Mouse (Mus musculus) c-Kit-positive CD71-positive TER-119-negative erythroid progenitor cells, embryonic 14.5 days (primary cell): ENCODE results near the gene Trim65.

Experiments
- DNase-seq: peaks from one replicate; pipeline ENCODE4 v3.0.0-alpha.2; 2013; ENCODE audit warnings: low read depth

Trim65 gene

DNA sequence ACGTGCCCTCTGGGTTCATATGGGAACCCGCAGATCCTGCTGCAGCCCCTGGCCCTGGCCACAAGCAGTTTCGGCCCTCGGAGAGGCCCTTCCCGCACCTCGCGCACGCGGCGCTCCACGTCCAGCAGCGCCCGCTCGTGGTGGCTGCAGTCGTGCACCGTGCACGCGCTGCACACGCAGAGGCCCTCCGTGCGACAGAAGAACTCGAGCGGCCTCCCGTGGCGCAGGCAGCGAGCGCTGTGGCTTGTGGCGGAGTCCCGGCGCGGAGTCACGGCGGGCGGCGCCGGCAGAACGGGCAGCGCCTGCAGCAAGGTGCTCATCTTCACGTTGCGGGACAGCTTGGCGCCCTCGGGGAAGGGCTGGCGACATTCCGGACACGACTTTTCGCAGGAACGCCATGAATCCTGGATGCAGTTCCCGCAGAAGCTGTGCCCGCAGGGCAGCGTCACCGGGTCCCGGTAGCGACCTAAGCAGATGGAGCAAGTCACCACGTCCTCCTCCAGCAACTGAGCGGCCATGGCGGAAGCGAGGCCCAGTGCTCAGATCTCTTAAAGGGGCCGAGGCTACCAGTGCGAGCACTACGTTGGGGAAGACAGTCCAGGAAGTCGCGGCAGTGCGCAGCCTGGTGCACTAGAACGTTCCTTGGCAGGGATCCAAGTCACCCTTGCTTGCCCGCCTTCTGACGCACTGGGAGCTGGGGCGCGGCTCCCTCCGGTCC lies at the start of gene Trim65:
Trim65 (minus strand) TSS at position 641 of the 718 bp plus-strand sequence.
- DNase-seq = peak; percentile 78

DNA sequence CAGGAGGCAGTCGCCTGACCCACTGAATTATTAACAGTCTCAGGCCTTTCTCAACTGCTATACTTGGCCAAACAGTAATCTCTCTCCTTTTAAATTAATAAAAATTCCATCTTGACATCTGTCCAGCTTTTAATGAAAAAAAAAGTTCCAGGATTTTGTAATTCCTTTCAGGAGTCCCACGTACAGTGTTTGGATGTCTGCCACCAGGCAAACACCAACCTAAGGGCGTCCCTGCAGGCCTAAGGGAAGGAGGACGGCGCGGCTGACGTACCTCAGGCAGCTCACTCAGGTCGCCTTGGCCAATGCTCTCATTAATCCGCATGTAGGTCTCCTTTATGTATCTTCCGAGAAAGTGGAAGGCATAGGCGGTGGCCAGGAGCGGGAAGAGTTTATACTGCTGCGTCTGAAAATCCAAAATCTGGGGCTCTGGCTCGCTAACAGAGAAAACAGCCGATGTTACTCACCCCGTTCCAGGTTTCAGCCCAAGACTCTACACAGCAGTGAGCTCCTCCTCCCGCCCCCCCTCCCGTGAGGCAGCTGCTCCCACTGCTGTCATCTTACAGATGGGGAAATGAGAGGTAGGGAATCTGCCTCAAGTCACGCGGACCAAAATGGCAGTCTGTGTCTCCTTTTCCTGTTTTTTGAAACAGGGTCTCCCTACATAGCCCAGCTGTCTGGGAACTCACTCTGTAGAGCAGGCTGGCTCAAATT lies 47.6 kb upstream of the Trim65 start:
- no peak for DNase-seq

DNA sequence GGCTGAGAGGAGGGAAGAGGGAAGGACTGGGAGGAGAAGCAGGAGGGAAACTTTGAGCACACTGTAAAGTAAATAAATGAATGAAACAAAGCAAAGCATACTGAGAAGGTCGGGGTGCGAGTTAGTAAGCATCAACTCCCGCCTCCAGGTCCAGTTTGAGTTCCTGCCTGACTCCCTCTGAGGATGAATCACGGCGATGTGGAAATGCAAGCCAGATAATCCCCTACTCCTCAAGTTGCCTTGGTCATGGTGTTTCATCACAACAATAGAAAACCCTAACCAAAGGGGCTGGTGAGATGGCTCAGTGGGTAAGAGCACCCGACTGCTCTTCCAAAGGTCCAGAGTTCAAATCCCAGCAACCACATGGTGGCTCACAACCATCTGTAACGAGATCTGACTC lies 45.1 kb upstream of the Trim65 start:
- no peak for DNase-seq

DNA sequence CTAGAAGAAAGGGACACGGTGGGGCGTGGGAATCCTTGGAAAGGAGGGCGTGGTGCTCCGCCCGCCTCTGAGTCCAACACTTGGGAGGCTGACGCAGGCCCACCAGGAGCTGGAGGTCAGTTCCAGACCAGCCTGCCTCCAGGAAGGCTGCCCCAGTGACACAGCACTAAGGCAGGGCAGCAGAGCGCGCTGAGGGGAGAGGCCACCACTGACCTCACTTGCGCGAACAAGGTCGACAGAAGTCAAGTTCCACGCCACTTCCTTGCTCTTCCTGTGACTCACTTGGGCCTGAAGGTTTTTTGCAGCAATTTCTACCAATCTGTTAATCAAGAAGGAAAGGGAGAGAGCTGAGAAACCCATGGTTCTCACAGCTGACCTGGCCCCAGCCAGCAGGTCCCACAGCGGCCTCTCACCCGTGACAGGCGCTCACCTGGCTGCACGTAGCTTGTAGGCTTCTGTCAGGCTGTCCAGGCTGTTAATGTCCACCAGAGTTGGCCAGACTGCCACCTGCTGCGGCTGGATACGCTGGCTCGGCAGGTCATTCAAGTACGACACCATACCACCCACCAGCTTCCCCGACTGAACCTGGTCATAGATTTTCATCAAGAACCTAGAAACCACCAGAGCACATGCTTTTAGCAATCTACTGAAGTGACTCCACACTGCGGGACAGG lies 44.0 kb upstream of the Trim65 start:
- DNase-seq = no peak

DNA sequence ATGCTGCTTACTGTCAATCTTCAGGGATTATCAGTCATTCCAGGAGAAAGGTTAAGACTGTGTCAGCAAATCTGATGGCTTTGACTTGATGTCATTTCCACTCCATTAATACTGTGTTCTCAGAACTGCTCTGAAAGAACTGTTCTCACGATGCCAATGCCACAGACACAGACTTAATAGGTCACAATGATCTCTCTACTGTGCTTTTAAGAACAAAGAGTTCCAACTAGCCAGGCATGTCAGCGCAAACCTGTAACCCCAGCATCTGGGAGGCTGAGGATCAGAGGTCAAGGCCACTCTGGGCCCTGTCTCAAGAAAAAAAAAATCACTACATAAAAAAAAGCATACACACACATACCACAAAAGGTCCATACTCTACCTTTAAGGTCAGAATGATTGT lies 41.0 kb upstream of the Trim65 start:
- no peak for DNase-seq

DNA sequence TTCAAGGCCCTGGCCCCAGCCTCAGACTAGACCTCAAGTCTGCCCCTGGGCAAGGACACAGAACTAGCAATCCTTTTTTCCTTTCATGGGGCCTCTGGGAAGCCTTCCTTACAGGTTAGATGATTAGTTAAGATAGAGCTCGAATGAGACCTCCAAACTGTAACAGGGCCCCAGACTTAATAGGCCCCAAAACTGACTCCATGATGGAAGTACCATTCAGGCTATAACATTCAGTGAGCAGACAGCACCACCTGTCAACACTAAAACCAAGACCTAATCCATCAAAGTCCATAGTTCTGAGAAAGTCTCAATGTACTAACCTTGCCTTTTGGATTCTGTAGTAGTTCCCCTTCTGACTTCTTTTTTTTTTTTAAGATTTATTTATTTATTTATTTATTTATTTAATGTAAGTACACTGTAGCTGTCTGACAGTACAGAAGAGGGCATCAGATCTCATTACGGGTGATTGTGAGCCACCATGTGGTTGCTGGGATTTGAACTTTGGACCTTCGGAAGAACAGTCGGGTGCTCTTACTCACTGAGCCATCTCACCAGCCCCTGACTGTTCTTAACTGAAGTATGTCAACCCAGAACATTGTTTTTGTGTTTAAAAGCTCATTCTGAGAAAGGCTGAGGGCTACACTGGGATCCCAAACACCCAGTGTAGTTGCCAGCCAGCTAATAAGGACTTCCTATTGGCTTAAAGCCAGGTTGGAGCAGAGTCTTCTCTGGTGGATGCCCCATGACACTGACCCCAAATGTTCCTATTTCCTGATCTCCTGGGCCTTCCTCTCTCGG lies 39.3 kb upstream of the Trim65 start:
- DNase-seq = no peak

DNA sequence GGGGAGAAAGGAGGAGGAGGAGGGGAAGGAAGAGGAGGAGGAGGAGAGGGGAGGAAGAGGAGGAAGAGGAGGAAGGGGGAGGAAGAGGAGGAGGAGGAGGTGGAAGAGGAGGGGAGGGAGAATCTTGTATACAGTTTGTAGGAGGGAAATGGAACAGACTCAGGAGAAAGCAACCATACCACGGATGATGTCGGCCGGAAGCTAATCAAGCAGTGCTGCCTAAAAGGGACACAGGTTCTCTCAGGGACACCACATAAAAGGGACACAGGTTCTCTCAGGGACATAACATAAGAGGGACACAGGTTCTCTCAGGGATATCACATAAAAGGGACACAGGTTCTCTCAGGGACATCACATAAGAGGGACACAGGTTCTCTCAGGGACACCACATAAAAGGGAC lies 38.3 kb upstream of the Trim65 start:
- DNase-seq = no peak

DNA sequence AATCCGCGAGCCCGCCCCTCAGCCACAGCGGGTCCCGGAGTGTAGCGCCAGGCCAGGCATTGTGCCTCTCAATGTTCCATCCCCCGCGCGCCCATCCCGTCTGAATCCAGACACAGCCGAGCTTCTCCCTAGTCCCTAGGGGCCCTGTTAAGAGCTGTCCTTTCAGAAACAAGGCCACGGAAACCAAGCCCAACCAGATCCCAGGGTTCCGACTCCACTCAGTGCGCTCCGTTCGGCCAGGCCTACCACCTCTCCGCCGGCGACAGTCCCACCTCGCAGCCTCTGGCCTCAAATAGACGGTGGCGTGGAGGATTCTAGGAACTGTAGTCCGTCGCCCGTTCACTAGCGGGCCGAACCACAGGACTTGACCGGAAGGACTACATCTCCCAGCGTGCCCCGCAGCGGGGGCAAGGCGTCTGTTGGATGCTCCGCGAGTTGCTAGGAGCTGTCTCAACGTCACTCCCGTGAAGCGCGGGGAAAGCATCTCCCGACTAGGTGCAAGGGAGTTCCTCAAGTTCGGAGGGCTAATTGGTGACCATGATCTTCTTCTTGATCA lies 37.0 kb upstream of the Trim65 start, which contains the start of gene Fbf1:
Fbf1 (minus strand) TSS at position 283 of the 556 bp plus-strand sequence.
- DNase-seq = peak; percentile 90

DNA sequence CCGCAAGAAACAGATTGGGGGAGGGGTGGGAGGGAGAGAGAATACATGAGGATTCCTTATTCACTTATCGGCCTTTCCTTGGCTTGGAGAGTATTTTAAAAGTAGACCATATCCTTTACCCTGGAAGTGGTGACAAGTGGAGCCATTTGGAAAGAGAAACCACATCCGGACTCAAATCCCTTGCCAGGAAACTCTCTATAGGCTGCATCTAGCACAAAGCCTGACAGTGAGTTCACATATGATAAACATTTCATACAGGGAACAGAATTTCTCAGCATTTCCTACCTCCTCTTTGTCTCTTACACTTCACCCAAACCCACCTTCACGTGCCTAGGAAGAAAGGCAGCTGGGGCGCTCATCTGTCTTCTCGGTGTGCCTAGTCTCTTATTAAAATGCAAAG lies 36.3 kb upstream of the Trim65 start:
- no peak for DNase-seq

DNA sequence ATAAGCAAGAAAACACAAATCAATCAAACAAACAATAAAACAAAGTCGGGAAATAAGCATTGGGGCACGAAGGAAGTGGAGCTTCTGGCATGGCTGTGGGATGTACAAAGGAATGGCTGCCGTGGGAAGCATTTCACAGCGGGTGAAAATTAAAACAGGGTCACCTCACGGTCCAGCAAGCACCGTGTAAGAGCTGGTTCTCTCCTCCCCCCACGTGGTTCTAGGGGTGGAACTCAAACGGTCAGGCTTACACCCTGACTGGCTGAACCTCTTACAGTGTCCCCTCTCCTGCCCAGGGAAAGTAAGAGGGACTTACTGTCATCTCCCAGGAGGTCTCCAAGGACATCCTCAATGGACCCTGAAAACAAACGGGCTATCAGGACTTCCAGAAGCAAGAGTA lies 32.1 kb upstream of the Trim65 start:
- DNase-seq = no peak

DNA sequence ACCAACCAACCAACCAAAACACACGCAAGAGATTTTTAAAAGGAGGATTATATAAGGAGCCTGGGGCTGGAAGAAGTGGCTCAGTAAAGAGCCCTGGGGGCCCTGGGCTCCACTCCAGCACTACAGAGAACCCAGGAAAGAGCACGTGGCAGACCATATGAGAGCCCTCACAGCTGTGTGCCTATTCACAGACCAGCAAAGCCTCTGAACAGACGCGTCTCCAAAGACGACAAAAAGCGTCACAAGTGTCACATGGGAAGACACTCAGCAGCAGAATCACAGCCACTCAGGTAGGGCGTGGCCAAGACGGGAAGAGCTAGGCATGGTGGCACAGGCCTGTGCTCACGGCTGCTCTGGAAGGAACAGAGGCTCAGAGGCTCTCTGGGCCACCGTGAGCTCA lies 31.2 kb upstream of the Trim65 start:
- DNase-seq = no peak

DNA sequence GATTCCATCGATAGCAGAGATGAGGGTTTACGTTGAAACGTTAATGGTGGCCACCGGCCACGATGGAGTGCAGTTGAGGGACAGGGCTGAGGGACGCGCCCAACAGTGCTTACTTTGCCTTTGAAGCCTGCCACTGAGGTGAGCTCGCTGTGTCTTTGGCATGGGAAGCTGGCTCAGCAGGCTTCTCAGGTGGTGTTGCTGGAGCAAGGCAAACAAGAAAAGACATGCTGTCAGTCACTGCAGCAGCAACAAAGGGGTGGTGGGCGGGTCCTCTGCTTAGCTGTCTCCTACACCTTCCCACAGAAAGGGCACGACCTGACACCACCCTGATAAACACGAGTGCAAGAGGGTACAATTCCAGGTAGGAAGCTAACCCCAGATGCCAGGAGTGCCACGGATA lies 30.4 kb upstream of the Trim65 start:
- no peak for DNase-seq

DNA sequence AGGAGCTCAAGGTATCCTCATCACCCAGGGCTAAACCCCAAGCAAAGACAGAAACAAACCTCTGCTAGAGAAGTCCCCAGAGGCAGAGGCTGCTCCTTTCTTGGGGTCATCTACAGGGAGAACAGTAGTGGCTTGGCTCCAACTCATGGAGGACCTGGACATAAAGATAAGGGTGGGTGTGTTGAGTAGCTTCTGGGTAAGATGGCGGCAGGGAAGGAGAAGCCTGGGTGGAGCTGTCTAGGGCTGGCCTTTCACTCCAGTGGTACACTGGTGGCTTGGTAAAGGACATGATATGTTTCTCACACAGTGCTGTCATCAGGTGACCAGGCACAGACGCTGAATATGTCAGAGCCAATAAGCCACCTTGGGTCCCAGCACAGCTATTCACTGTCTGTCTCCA lies 20.0 kb upstream of the Trim65 start:
- DNase-seq = no peak

DNA sequence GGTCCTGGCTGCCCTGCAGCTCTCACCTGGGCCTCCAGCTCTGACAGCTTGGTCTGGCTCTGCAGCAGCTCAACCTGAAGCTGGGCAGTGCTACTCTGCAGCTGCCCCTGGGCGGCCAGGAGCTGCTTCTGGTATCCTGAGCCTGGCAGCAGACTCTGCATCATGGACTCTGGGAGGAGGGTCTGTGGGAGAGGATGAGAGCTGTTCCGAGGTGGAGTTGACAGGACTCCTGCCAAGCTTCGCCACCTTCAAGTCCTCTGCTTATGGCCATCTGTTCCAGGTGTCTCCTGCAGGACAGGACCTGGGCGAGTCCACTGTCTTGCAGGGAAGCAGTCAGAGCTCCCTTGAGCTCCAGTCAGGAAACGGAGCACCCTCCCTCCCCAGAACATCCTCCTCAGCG lies 18.4 kb upstream of the Trim65 start:
- no peak for DNase-seq

DNA sequence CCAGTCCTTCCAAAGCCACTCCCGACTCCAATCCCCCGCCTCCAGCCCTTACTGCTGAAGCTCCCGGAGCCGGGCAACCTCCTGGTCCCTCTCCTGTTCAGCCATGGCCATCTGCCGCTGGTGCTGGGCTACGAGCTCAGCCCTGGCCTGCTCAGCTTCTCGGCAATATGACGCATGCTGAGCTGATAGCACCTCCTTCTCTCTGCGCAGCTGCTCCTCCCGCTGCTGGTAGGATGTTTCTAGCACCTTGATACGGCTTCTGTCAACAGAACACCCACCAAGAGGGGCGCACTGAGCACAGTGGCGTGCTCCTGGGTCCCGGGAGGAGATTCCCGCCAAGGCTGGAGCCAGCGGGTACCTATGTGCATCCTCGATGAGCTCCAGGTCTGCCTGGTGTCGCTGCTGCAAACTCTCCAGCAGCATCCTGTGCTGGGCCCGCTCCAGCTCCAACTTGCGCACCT lies 17.9 kb upstream of the Trim65 start:
- no peak for DNase-seq

DNA sequence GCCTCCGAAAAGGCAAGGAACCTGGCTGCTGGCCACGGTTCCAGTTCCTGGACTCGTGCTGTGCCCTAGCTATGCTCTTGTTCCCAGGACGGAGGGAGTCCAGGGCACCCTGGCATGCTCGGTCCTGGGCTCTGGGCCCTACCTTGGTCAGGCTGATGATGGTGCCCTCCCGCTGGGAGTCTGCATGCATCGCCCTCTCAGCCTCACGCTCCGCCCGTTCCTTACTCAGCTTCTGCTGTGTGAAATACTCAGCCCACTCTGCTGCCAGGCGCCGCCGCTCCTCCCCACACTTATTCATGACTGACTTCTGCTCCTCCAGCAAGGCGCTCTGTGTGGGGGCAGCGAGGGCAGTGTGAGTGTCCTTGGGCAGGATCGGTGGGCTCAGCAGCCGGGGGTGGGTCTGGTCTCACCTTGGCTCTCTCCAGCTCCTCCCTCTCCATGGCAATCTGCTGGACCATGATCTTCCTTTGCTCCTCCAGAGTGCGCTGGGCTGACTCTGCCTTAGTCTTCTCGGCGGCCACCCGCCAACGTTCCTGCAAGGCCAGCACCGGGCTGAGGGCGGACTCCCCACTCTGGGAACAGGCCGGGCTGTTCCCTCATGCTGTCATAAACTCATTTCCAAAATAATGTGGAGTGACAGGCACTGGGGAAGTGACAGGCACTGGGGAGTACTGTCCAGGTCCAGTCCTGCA lies 15.5 kb upstream of the Trim65 start:
- no peak for DNase-seq

DNA sequence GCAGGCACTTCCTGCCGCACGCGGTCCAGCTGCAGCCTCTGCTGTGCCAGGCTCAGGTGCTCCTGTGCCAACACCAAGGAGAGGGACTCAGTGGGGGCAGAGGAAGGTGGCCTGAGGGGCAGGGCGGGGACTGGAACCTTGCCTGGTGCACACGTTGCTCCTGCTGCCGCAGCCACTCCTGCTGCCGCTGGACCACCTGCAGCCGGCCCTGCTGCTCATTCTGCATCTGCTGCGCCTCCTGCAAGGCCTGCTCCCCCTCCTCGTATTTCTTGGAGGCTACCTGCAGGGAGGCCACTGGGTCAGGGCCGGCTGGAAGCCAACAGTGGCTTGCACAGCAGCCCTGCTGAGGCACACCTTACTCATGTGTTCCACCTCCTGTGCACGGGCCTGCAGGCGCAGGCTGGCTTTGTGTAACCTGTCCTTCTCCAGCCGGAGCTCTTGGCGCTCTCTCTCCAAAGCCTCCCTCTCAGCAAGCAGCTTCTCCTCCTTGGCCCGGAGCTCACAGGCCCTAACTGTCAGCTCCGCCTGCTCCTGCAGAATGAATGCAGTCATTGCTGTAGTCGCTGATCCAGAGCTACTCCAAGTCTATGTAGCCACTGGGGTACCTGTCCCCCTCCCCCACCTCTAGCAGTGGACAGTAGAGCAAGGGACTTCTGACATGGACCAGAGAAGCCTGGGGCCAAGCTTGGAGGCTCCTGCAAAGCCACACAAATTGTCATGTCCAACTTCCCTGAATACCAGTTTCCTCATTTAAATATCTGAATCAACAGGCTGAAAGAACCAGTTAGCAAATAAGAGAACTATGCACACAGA lies 14.8 kb upstream of the Trim65 start:
- DNase-seq = no peak

DNA sequence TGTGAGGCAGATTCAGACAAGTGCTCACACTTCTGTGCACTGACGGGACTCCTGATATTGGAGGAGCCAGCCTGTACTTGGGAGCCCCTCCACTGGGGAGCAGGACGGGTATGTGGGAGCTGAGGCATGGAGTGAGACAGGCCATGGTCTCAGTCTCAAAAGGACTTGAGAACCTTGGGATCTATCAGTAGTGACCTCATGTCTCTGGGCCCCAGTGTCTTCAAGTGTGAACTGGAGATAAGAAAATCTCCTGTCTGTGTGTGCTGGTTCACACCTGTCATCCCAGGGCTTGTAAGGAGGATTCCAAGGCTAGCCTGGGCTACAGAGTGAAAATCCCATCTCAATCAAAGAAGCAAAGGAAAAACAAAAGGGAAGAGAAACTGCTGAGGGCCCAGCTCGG lies 12.5 kb upstream of the Trim65 start:
- DNase-seq = no peak

DNA sequence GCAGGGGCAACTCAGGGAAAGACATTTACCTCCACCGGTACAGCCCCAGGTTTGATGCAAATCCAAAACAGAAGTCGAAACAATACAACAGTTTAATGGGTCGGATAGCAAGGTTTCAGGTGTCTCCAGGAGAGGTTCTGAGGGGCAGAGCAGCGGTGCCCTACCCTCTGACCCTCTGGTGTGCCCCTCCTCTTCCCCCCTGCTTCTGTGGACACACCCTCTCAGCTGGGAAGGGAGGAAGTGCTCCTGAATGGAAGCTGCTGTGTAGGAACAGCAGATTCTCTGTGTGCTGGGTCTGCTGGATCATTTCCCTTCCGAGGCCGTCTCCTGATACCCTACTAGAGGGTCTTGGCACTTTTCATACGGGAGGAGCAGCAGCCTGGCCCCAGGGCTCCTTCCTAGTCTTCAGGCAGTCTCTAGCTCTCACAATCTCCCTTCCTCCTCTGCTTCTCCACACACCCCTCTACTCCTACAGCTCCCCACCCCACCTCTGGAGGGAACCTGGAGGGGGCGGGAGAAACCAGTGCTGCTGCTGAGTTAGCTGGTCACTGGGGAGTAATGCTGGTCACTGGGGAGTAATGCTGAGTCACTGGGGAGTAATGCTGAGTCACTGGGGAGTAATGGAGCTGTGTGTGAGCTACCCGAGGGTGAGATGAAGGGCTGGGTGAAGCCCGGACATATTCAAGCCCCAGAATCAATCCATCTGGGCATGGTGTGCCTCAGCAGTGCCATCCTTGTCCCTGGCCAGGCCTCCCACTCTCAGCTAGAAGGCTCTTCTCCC lies 11.5 kb upstream of the Trim65 start:
- no peak for DNase-seq
